Mouse (Mus musculus): ENCODE measurements around the gene Acer3.

Gene Acer3

GRCm38 (mm10) chr7:98321083-98321482 lies at the start of gene Acer3:
Gene Acer3, minus strand, starts transcription at chr7:98321208.
- DNase-seq, result no peak

- no peak for DNase-seq
Measured at GRCm38 (mm10) chr7:98369762-98370369, 48.9 kb upstream of the Acer3 start.

GRCm38 (mm10) chr7:98361662-98362061 lies 40.7 kb upstream of the Acer3 start:
- no peak for DNase-seq

GRCm38 (mm10) chr7:98361063-98361652 lies 40.1 kb upstream of the Acer3 start, which contains the start of gene Tsku:
Gene Tsku, minus strand, starts transcription at chr7:98361328.
- DNase-seq, result peak; percentile 90

GRCm38 (mm10) chr7:98360621-98360990 lies 39.6 kb upstream of the Acer3 start:
- no peak for DNase-seq

GRCm38 (mm10) chr7:98359951-98360620 lies 39.1 kb upstream of the Acer3 start:
- peak; percentile 61 for DNase-seq

GRCm38 (mm10) chr7:98358016-98358415 lies 37.0 kb upstream of the Acer3 start:
- no peak for DNase-seq

GRCm38 (mm10) chr7:98357324-98357723 lies 36.3 kb upstream of the Acer3 start:
- DNase-seq, result no peak

- peak; percentile 74 for DNase-seq
Measured at GRCm38 (mm10) chr7:98354921-98355310, 33.9 kb upstream of the Acer3 start.

- DNase-seq, result no peak
Measured at GRCm38 (mm10) chr7:98354160-98354920, 33.3 kb upstream of the Acer3 start.

- DNase-seq, result no peak
Measured at GRCm38 (mm10) chr7:98353616-98354015, 32.6 kb upstream of the Acer3 start.

- DNase-seq, result peak; percentile 18
Measured at GRCm38 (mm10) chr7:98351523-98351922, 30.5 kb upstream of the Acer3 start.

GRCm38 (mm10) chr7:98349821-98350220 lies 28.8 kb upstream of the Acer3 start:
- no peak for DNase-seq

- peak; percentile 89 for DNase-seq
Measured at GRCm38 (mm10) chr7:98349096-98349495, 28.1 kb upstream of the Acer3 start.

- peak; percentile 66 for DNase-seq
Measured at GRCm38 (mm10) chr7:98348043-98348442, 27.0 kb upstream of the Acer3 start.

GRCm38 (mm10) chr7:98347471-98347870 lies 26.5 kb upstream of the Acer3 start:
- no peak for DNase-seq

GRCm38 (mm10) chr7:98345036-98345435 lies 24.0 kb upstream of the Acer3 start:
- no peak for DNase-seq

GRCm38 (mm10) chr7:98344361-98344760 lies 23.4 kb upstream of the Acer3 start:
- peak; percentile 28 for DNase-seq

- no peak for DNase-seq
Measured at GRCm38 (mm10) chr7:98342249-98342648, 21.2 kb upstream of the Acer3 start.

- DNase-seq, result peak; percentile 88
Measured at GRCm38 (mm10) chr7:98341475-98341874, 20.5 kb upstream of the Acer3 start.

GRCm38 (mm10) chr7:98340343-98340742 lies 19.3 kb upstream of the Acer3 start:
- no peak for DNase-seq

GRCm38 (mm10) chr7:98333987-98334386 lies 13.0 kb upstream of the Acer3 start:
- no peak for DNase-seq

GRCm38 (mm10) chr7:98333507-98333906 lies 12.5 kb upstream of the Acer3 start:
- no peak for DNase-seq
